Mouse (Mus musculus): ENCODE results near the gene Tmem127.
"Not testable (repeated sequence)": the region's sequence is repeated elsewhere in the genome, so short reads cannot be mapped to it uniquely, and the experiment has no call there.

DNA sequence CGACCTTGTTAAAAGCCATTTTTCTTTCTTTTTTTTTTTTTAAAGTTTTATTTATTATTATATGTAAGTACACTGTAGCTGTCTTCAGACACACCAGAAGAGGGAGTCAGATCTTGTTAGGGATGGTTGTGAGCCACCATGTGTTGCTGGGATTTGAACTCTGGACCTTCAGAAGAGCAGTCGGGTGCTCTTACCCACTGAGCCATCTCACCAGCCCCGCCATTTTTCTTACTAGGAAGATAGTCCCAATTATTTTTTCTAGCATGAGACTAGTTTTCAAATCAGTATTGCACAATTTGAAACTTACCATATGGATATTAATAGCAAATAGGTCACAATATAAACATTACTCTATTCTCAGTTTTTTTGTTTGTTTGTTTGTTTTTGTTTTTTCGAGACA lies 24.3 kb downstream of the Tmem127 start:
- not testable (repeated sequence) for TF ChIP-seq CTCF (conservative IDR thresholded peaks at IDR 0.05; ENCODE audit: low read length); POU5F1 (IDR thresholded peaks at IDR 0.05; ENCODE audit: borderline replicate concordance, low read length)
